Mouse (Mus musculus) limb, embryonic 10.5 days (tissue): ENCODE measurements around the gene Lmtk3. TPM values are rescaled to one million over a fixed set of nuclear protein-coding genes. Genes with fewer than 3 reads are reported as not detected.

Experiments
- DNase-seq: peaks from one replicate; pipeline ENCODE4 v3.0.0-alpha.2; 2017; ENCODE audit warnings: low spot score
- H3K27ac ChIP-seq: fragments of 300-500 bp; sonication (generic); 2 replicates; pipeline ENCODE4 v1.5.1; 2016; ENCODE audit warnings: mild to moderate bottlenecking
- H3K27me3 ChIP-seq: fragments of 300-500 bp; sonication (generic); 2 replicates; pipeline ENCODE4 v1.6.1; 2016; ENCODE audit warnings: low read depth, mild to moderate bottlenecking; ENCODE audit not compliant: poor library complexity, severe bottlenecking
- H3K36me3 ChIP-seq: fragments of 300-500 bp; sonication (generic); 2 replicates; pipeline ENCODE4 v1.6.1; 2016; ENCODE audit warnings: mild to moderate bottlenecking, moderate library complexity
- H3K4me1 ChIP-seq: fragments of 300-500 bp; sonication (generic); 2 replicates; pipeline ENCODE4 v1.6.1; 2016
- H3K4me3 ChIP-seq: fragments of 300-500 bp; sonication (generic); 2 replicates; pipeline ENCODE4 v1.5.1; 2016; ENCODE audit warnings: mild to moderate bottlenecking, moderate library complexity
- H3K9me3 ChIP-seq: fragments of 300-500 bp; sonication (generic); replicated peaks from 2 replicates; pipeline ENCODE4 v1.6.1; 2016; ENCODE audit warnings: mild to moderate bottlenecking
- WGBS: fragments of 180-500 bp; shearing (Covaris S2); methylation state at CpG from one replicate; pipeline ENCODE4 v1.1.7; 2016; 5-methylcytosine and 5-hydroxymethylcytosine counted together
- polyA plus RNA-seq: library from polyadenylated mRNA; unstranded; fragments of >200 nt; fragmentation: Nextera tagmentation; extraction: Ambion mirVana; gene quantifications from 2 replicates; pipeline ENCODE4 v1.2.1, GENCODE M21; 2016

The Lmtk3 gene
- polyA plus RNA-seq, 1 experiment from 2014 or later: 3.2 TPM

GRCm38 (mm10) chr7:45800001-45800400 lies 16.5 kb downstream of the Lmtk3 start:
- Histone ChIP-seq H3K9me3 (no peaks in the 10 kb centered on the region), H3K4me3 (peak overlapping the region; percentile 26), H3K36me3 (peaks cover 53% of the 10 kb centered on the region), H3K27me3 (peaks cover 59% of the 10 kb centered on the region), H3K4me1 (peaks cover 33% of the 10 kb centered on the region), H3K27ac (no peak overlapping the region)
- DNase-seq: no peak
- 36% methylated on average over 7 of the region's 7 CpGs for WGBS

GRCm38 (mm10) chr7:45800546-45801204 lies 17.1 kb downstream of the Lmtk3 start:
- peak overlapping the region; percentile 26 for H3K4me3 ChIP-seq
- H3K9me3 ChIP-seq: no peaks in the 10 kb centered on the region
- WGBS: 11% methylated on average over 25 of the region's 25 CpGs
- DNase-seq: peak; percentile 66
- no peak overlapping the region for H3K27ac ChIP-seq
- peaks cover 47% of the 10 kb centered on the region for H3K36me3 ChIP-seq
- peaks cover 52% of the 10 kb centered on the region for H3K27me3 ChIP-seq
- peaks cover 33% of the 10 kb centered on the region for H3K4me1 ChIP-seq

GRCm38 (mm10) chr7:45801348-45801747 lies 17.8 kb downstream of the Lmtk3 start:
- peaks cover 46% of the 10 kb centered on the region for H3K27me3 ChIP-seq
- no peaks in the 10 kb centered on the region for H3K9me3 ChIP-seq
- H3K36me3 ChIP-seq: peaks cover 46% of the 10 kb centered on the region
- peaks cover 33% of the 10 kb centered on the region for H3K4me1 ChIP-seq
- 4% methylated on average over 12 of the region's 12 CpGs for WGBS
- peak; percentile 97 for DNase-seq
- no peak overlapping the region for H3K27ac ChIP-seq
- H3K4me3 ChIP-seq: peak overlapping the region; percentile 26

GRCm38 (mm10) chr7:45802551-45802950 lies 19.0 kb downstream of the Lmtk3 start:
- Histone ChIP-seq H3K4me1 (peaks cover 28% of the 10 kb centered on the region), H3K9me3 (no peaks in the 10 kb centered on the region), H3K4me3 (no peak overlapping the region), H3K36me3 (peaks cover 52% of the 10 kb centered on the region), H3K27ac (no peak overlapping the region), H3K27me3 (peaks cover 34% of the 10 kb centered on the region)
- 92% methylated on average over 6 of the region's 6 CpGs for WGBS
- DNase-seq: no peak

- Histone ChIP-seq H3K9me3 (no peaks in the 10 kb centered on the region), H3K27ac (no peak overlapping the region), H3K36me3 (peaks cover 86% of the 10 kb centered on the region), H3K4me1 (peaks cover 13% of the 10 kb centered on the region), H3K4me3 (no peak overlapping the region), H3K27me3 (no peaks in the 10 kb centered on the region)
- no peak for DNase-seq
- WGBS: 66% methylated on average over 5 of the region's 5 CpGs
Observed at GRCm38 (mm10) chr7:45805941-45806340, 22.4 kb downstream of the Lmtk3 start.

- Histone ChIP-seq H3K27ac (no peak overlapping the region), H3K36me3 (peaks cover 86% of the 10 kb centered on the region), H3K4me1 (peaks cover 24% of the 10 kb centered on the region), H3K27me3 (no peaks in the 10 kb centered on the region), H3K9me3 (no peaks in the 10 kb centered on the region), H3K4me3 (no peak overlapping the region)
- WGBS: 41% methylated on average over 11 of the region's 11 CpGs
- DNase-seq: no peak
Observed at GRCm38 (mm10) chr7:45808471-45808870, 24.9 kb downstream of the Lmtk3 start.

- H3K4me1 ChIP-seq: peaks cover 24% of the 10 kb centered on the region
- H3K27me3 ChIP-seq: no peaks in the 10 kb centered on the region
- 89% methylated on average over 14 of the region's 14 CpGs for WGBS
- H3K36me3 ChIP-seq: peaks cover 76% of the 10 kb centered on the region
- no peak overlapping the region for H3K4me3 ChIP-seq
- H3K27ac ChIP-seq: no peak overlapping the region
- H3K9me3 ChIP-seq: no peaks in the 10 kb centered on the region
- DNase-seq: no peak
Observed at GRCm38 (mm10) chr7:45809276-45810075, 25.9 kb downstream of the Lmtk3 start.

GRCm38 (mm10) chr7:45812921-45813320 lies 29.4 kb downstream of the Lmtk3 start:
- 92% methylated on average over 8 of the region's 8 CpGs for WGBS
- H3K36me3 ChIP-seq: peaks cover 53% of the 10 kb centered on the region
- H3K9me3 ChIP-seq: no peaks in the 10 kb centered on the region
- H3K27ac ChIP-seq: peak overlapping the region; percentile 100
- H3K4me3 ChIP-seq: peak overlapping the region; percentile 98
- H3K27me3 ChIP-seq: no peaks in the 10 kb centered on the region
- H3K4me1 ChIP-seq: peaks cover 37% of the 10 kb centered on the region
- DNase-seq: no peak

GRCm38 (mm10) chr7:45813787-45814779 lies 30.5 kb downstream of the Lmtk3 start, which contains the start of gene Cyth2:
Gene Cyth2, minus strand, starts transcription at chr7:45814581.
- Histone ChIP-seq H3K9me3 (no peaks in the 10 kb centered on the region), H3K4me3 (peak within 1 kb of the TSS; percentile 98), H3K27ac (peak within 1 kb of the TSS; percentile 100), H3K27me3 (peaks cover 7% of the 10 kb centered on the region), H3K36me3 (peaks cover 41% of the 10 kb centered on the region), H3K4me1 (peaks cover 29% of the 10 kb centered on the region)
- DNase-seq: peak; percentile 99
- WGBS: under 1% methylated on average over 92 of the region's 92 CpGs

- Histone ChIP-seq H3K27ac (peak overlapping the region; percentile 37; the same call in 1 of the 2 replicates), H3K4me3 (peak overlapping the region; percentile 98), H3K27me3 (peaks cover 10% of the 10 kb centered on the region), H3K36me3 (peaks cover 34% of the 10 kb centered on the region), H3K4me1 (peaks cover 33% of the 10 kb centered on the region), H3K9me3 (no peaks in the 10 kb centered on the region)
- 12% methylated on average over 5 of the region's 5 CpGs for WGBS
- DNase-seq: no peak
Observed at GRCm38 (mm10) chr7:45814841-45815240, 31.3 kb downstream of the Lmtk3 start.

GRCm38 (mm10) chr7:45815323-45815983 lies 31.9 kb downstream of the Lmtk3 start:
- WGBS: 59% methylated on average over 10 of the region's 10 CpGs

GRCm38 (mm10) chr7:45815984-45816351 lies 32.4 kb downstream of the Lmtk3 start:
- Histone ChIP-seq H3K4me1 (peaks cover 36% of the 10 kb centered on the region), H3K36me3 (peaks cover 22% of the 10 kb centered on the region), H3K27ac (no peak overlapping the region), H3K4me3 (no peak overlapping the region), H3K9me3 (no peaks in the 10 kb centered on the region), H3K27me3 (peaks cover 20% of the 10 kb centered on the region)
- 59% methylated on average over 2 of the region's 2 CpGs for WGBS
- DNase-seq: no peak

More at GRCm38 (mm10) chr7:45815323-45815983, 31.9 kb downstream of the Lmtk3 start:
- peaks cover 16% of the 10 kb centered on the region for H3K27me3 ChIP-seq
- peak overlapping the region; percentile 37; the same call in 1 of the 2 replicates for H3K27ac ChIP-seq
- H3K9me3 ChIP-seq: no peaks in the 10 kb centered on the region
- no peak for DNase-seq
- H3K36me3 ChIP-seq: peaks cover 27% of the 10 kb centered on the region
- peaks cover 36% of the 10 kb centered on the region for H3K4me1 ChIP-seq
- H3K4me3 ChIP-seq: peak overlapping the region; percentile 98
